Mouse (Mus musculus) neutrophil, adult 5-6 weeks (primary cell): ENCODE results near the gene Dnm3. TPM values are rescaled to one million over a fixed set of nuclear protein-coding genes. Genes with fewer than 3 reads are reported as not detected.

Experiments
- ATAC-seq: fragments of 151-379, 151-347 bp; 2 replicates; pipeline ENCODE4 v1.8.0; 2017; ENCODE audit warnings: mild to moderate bottlenecking, moderate TSS enrichment; ENCODE audit not compliant: insufficient number of reproducible peaks, poor library complexity, low FRiP score, severe bottlenecking; ENCODE audit errors: extremely low read depth
- total RNA-seq: library from RNA; stranded (forward); fragments of 200-1000 nt; gene quantifications from 2 replicates; pipeline ENCODE4 v1.2.3, GENCODE M21; 2017

Dnm3 gene
- total RNA-seq, 1 experiment from 2014 or later: not detected

GRCm38 (mm10) chr1:162147554-162147953 is 330.3 kb downstream of the Dnm3 start:
- ATAC-seq: no peak

DNA sequence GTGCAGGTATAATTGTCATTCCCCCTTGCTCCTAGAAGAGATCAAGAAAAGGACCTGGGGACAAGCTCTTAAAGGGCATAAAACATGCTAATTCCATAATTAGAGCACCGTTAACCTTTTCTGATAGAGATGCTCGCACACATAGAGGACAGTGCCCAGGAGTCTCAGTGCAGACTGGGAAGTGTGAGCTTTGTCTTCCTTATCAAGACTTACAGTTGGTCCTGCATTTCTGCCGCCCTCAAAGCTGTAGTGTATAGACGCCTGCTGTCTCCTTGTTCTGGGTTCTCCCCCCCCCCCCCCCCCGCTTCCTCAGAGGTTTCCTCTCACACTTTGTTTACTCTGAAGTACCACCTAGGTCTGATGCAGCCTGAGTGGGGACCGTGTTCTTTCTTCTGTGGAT is 332.1 kb downstream of the Dnm3 start:
- ATAC-seq: no peak

- ATAC-seq: no peak
Observed at GRCm38 (mm10) chr1:162144992-162145391, 332.8 kb downstream of the Dnm3 start.

DNA sequence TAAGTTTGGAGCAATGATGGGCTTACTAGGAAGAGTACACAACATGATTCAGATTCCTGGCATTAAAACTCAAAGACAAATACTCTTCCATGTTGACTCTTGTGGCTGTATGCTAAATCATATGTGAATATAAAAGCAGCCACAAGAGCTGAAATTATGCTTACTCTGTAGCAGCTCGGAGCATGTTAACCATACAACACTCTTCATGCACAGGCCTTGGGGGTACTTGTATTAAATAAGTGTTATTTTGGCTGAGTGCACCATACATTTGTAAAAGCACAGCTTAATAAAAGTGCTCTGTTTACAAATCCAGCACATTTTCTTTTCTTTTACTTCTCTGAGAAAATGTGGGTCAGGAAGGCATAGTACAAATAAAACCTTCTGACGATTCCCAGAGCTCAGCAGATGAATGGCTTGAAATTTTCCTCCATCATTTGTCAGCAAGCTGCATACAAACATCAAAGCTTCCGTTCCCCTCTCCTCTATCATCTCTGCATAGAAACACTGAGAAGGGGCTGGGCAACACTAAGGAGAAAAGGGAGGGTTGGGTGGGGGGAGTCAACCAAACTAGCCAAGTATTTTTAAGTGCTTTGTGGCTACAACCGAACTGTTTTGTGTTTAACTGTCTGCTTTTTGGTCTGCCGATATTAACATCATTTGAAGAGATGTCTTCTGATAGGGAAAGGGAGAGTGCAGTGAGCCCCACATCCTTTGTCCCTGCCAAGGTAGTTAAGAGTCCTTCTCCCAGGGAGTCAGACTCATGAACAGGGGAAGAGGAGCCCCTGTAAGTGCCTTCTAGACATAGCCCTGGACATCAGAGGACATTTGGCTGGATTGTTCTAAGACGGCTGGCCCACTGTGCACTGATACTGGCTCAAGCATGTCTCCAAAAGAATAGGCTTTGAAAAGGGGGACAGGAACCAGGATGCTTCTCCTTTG is 333.6 kb downstream of the Dnm3 start:
- ATAC-seq: no peak

GRCm38 (mm10) chr1:162142285-162142684 is 335.5 kb downstream of the Dnm3 start:
- ATAC-seq: no peak

GRCm38 (mm10) chr1:162136328-162136727 is 341.5 kb downstream of the Dnm3 start:
- ATAC-seq: no peak

DNA sequence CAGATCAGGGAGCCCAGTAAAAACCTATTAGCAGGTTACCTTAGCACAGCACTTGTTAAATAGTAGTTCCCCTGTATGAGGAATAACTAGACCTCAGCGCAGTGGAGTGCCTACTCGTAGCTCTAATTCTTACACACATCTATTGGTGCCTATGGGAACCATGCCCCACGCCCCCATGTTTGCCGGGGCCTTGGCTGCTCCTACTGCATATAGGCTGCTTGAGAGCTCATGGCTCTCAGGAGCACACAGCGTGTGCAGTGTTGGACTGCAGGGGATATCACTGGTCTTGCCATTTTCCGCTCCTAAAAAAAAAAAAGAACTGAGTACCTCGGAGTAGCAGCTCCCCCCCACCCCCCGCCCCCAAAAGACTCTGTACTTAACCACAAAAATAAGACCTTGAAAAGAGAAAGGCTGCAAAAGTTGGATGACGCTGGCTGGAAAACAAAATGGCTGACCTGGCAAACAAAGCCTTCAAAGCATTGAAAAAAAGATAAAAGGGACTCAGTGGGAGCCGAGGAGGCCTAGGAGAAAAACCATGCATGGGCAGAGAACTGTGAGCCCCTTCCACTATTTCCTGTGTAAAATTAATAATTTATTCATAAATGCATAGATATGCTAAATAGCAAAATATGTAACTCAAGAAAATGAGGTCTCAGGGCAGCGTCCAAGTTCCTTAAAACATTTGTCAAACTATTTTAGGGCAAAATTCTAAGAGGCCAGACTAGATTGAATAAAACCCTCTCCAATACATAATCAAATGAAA is 342.2 kb downstream of the Dnm3 start:
- no peak for ATAC-seq

- no peak for ATAC-seq
Observed at GRCm38 (mm10) chr1:162134651-162135066, 343.2 kb downstream of the Dnm3 start.

- no peak for ATAC-seq
Observed at GRCm38 (mm10) chr1:162132908-162133641, 344.8 kb downstream of the Dnm3 start.

- ATAC-seq: no peak
Observed at GRCm38 (mm10) chr1:162126856-162127792, 350.7 kb downstream of the Dnm3 start.

DNA sequence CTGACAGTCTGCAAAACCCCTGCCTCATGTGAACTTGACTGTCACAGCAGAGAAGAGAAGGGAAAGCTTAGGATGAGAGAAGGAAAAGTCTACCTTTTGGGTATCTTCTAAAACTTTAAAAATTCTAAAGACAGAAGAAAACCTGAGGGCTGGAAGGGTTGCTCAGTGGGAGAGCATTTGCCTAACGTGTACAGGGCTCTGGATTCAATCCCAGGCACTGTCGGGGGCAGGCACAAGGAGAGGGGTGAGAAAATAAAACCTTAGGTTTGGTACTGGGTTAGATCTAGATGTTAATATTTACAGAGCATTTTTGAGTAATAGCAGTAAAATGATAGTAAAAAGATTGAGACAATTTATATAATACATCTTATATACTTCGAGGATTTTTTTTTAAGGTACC is 353.4 kb downstream of the Dnm3 start:
- no peak for ATAC-seq

DNA sequence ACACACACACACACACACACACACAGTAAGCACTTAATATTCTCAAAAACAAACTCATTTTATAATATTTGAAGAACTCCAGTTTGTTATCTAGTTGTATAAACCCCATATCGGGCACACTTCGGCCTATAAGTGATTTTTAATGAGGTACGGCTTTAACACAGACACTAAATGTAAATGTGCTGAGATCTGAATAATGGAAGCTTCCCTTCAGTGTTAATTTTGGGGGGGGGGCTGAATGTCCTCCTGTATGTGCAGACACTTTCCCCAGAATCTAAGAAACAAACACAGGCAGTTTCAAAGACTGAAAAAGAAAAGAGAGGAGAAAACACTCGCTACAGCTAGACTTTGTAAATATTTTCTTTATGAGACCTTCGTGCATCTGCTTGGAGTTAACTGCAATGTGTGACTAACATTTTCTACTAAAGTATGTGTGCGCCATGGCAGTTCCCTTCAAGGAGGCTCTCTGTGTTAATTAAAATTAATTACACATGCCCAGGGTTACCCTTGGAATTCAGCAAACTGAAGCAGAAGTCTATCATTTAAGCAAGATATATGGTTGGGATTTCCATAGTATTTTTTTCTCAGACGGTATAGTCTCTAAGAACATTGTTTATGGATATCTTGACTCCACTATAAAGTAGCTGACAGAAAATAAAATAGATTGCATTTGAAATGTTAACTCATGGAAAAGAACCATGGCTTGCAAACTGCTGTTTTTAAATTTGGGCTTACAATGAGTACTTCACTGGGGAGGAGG is 356.2 kb downstream of the Dnm3 start:
- no peak for ATAC-seq

GRCm38 (mm10) chr1:162109437-162109813 is 368.4 kb downstream of the Dnm3 start:
- ATAC-seq: no peak

DNA sequence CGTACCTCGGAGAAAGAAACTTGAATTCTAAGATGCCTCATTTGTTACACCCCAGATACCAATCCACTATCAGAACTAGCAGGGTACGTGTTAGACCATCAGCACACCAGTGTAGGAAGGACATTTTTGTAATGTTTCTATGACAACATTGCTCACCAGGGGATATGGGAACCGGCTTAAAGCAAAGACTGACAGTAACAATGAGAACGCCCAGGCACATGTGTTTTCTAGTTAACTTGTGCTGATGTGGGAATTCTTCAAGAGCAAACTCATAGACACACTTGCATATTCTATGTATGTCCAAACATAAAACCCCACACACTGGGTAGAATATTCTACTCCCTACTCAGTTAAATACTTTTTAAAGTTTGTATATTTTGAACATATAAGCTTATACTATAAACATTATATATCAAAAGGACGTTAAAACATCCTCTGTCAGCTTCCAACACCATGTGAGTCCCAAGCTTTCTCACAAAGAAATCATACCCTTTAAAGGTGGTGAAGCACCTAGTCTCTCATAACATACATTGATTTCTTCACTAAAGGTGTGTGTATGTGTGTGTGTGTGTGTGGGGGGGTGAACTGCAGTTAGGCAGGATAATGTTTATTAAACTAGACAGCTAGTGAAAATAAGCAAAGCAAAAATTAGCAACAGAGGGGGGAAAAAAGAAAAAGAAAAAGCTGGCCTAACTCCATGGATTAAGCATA is 369.0 kb downstream of the Dnm3 start:
- ATAC-seq: no peak

DNA sequence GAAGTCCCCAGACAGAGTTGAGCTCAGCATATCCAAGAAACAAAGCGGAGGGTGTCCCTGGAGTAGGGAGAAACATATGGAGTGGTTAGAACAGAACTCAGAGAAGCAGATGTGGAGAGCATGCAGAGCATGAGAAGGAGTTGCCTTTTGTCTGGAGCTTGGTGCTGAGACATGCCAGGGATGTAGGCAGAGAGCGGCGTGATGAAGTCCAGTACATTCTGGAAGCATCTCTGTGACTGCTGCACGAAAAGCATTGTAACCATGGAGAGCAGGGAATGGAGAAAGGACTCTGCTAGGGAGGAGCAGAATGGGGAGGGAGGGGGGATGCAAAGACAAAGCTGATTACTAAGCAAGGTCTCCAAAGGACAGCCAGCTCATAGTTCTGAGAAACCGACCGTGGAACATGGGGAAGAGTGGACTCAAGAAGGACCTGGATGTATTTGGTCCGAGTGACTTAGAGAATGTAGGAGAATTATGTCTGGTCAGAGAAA is 369.6 kb downstream of the Dnm3 start:
- ATAC-seq: no peak

GRCm38 (mm10) chr1:162107011-162107606 is 370.7 kb downstream of the Dnm3 start:
- no peak for ATAC-seq
